Mouse (Mus musculus): ENCODE measurements around the gene Rtl8c.

DNA sequence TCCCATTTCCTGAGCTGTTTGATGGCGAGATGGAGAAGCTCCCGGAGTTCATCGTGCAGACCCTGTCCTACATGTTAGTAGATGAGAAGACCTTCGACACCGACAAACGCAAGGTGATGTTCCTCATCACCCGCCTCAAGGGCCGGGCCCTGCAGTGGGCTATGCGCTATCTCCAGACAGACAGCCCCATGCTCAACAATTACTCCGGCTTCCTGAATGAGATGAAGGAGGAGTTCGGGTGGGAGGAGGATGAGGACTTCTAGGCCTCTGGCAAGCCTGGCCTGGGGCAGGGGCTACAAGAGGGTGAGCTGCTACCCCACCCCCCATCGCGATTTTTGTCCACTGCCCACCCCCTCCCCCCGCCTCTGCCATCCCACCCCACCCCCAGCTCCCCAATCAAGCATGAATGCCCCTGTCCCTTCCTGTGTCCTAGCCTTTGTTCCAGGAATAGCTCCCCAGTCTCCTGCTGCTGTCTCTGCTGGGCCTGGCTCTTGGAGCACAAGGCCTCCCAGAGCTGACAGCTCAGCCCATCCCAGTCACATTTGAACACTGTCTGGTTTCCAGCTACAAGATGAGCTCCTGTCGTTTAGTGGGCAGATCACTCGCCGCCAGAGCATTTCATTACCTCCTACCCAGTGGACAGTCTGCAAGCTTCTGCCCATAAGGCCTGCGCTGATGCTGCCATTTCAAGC lies 436 bp downstream of the Rtl8c start:
- TF ChIP-seq CTCF (IDR thresholded peaks at IDR 0.05; ENCODE audit: low read depth, low read length), result no peak
- TF ChIP-seq POLR2A (IDR thresholded peaks at IDR 0.05; ENCODE audit: borderline replicate concordance, low read depth, low read length), result no peak
